Mouse (Mus musculus): ENCODE results near the gene Fyb. TPM values are rescaled to one million over a fixed set of nuclear protein-coding genes. Genes with fewer than 3 reads are reported as not detected.

Gene Fyb
- polyA plus RNA-seq, 1 experiment = 5.7 TPM

GRCm38 (mm10) chr15:6612835-6613234, 90.2 kb downstream of the Fyb start:
- Histone ChIP-seq H3K4me1 (ENCODE audit: control insufficient read depth, insufficient read depth, low read length) (no peaks in the 10 kb centered on the region), H3K27ac (ENCODE audit: insufficient read depth, low read length) (no peak overlapping the region), H3K4me3 (ENCODE audit: insufficient read depth, low read length) (no peak overlapping the region)
- no peak for TF ChIP-seq CTCF (IDR thresholded peaks at IDR 0.05; ENCODE audit: borderline replicate concordance, insufficient read depth, low read length)
- no peak for TF ChIP-seq POLR2A (IDR thresholded peaks at IDR 0.05; ENCODE audit: low read depth, low read length)

GRCm38 (mm10) chr15:6616382-6617149, 93.9 kb downstream of the Fyb start:
- Histone ChIP-seq H3K27ac (ENCODE audit: insufficient read depth, low read length) (no peak overlapping the region), H3K4me1 (ENCODE audit: control insufficient read depth, insufficient read depth, low read length) (no peaks in the 10 kb centered on the region), H3K4me3 (ENCODE audit: insufficient read depth, low read length) (no peak overlapping the region)
- TF ChIP-seq CTCF (IDR thresholded peaks at IDR 0.05; ENCODE audit: borderline replicate concordance, insufficient read depth, low read length) (no peak), POLR2A (IDR thresholded peaks at IDR 0.05; ENCODE audit: low read depth, low read length) (no peak)

- Histone ChIP-seq H3K4me1 (ENCODE audit: control insufficient read depth, insufficient read depth, low read length) (peaks cover 3% of the 10 kb centered on the region; the same call in 1 of the 2 replicates), H3K27ac (ENCODE audit: insufficient read depth, low read length) (no peak overlapping the region), H3K4me3 (ENCODE audit: insufficient read depth, low read length) (no peak overlapping the region)
- no peak for TF ChIP-seq POLR2A (IDR thresholded peaks at IDR 0.05; ENCODE audit: low read depth, low read length)
Measured at GRCm38 (mm10) chr15:6619558-6620316, 97.1 kb downstream of the Fyb start.

- Histone ChIP-seq H3K4me1 (ENCODE audit: control insufficient read depth, insufficient read depth, low read length) (peaks cover 3% of the 10 kb centered on the region; the same call in 1 of the 2 replicates), H3K4me3 (ENCODE audit: insufficient read depth, low read length) (no peak overlapping the region), H3K27ac (ENCODE audit: insufficient read depth, low read length) (peak overlapping the region; percentile 55)
- TF ChIP-seq CTCF (IDR thresholded peaks at IDR 0.05; ENCODE audit: borderline replicate concordance, insufficient read depth, low read length) (peak; percentile 43; the same call in 1 of the 2 replicates), POLR2A (IDR thresholded peaks at IDR 0.05; ENCODE audit: low read depth, low read length) (no peak)
Measured at GRCm38 (mm10) chr15:6622512-6622911, 99.9 kb downstream of the Fyb start.

GRCm38 (mm10) chr15:6623529-6624228, 101.0 kb downstream of the Fyb start:
- H3K4me1 ChIP-seq (ENCODE audit: control insufficient read depth, insufficient read depth, low read length) = peaks cover 3% of the 10 kb centered on the region; the same call in 1 of the 2 replicates
- H3K27ac ChIP-seq (ENCODE audit: insufficient read depth, low read length) = no peak overlapping the region
- TF ChIP-seq POLR2A (IDR thresholded peaks at IDR 0.05; ENCODE audit: low read depth, low read length) (no peak), CTCF (IDR thresholded peaks at IDR 0.05; ENCODE audit: borderline replicate concordance, insufficient read depth, low read length) (no peak)
- no peak overlapping the region for H3K4me3 ChIP-seq (ENCODE audit: insufficient read depth, low read length)

- Histone ChIP-seq H3K4me3 (ENCODE audit: insufficient read depth, low read length) (no peak overlapping the region), H3K4me1 (ENCODE audit: control insufficient read depth, insufficient read depth, low read length) (peaks cover 3% of the 10 kb centered on the region; the same call in 1 of the 2 replicates), H3K27ac (ENCODE audit: insufficient read depth, low read length) (no peak overlapping the region)
- no peak for TF ChIP-seq CTCF (IDR thresholded peaks at IDR 0.05; ENCODE audit: borderline replicate concordance, insufficient read depth, low read length)
- TF ChIP-seq POLR2A (IDR thresholded peaks at IDR 0.05; ENCODE audit: low read depth, low read length) = no peak
Measured at GRCm38 (mm10) chr15:6624365-6625182, 101.9 kb downstream of the Fyb start.

- Histone ChIP-seq H3K4me3 (ENCODE audit: insufficient read depth, low read length) (no peak overlapping the region), H3K4me1 (ENCODE audit: control insufficient read depth, insufficient read depth, low read length) (peaks cover 3% of the 10 kb centered on the region; the same call in 1 of the 2 replicates), H3K27ac (ENCODE audit: insufficient read depth, low read length) (peak overlapping the region; percentile 69; the same call in 1 of the 2 replicates)
- TF ChIP-seq CTCF (IDR thresholded peaks at IDR 0.05; ENCODE audit: borderline replicate concordance, insufficient read depth, low read length) (no peak), POLR2A (IDR thresholded peaks at IDR 0.05; ENCODE audit: low read depth, low read length) (no peak; the same call in 1 of the 2 replicates)
Measured at GRCm38 (mm10) chr15:6625607-6626033, 103.0 kb downstream of the Fyb start.

- TF ChIP-seq CTCF (IDR thresholded peaks at IDR 0.05; ENCODE audit: borderline replicate concordance, insufficient read depth, low read length) (no peak), POLR2A (IDR thresholded peaks at IDR 0.05; ENCODE audit: low read depth, low read length) (no peak)
- peak overlapping the region; percentile 69 for H3K27ac ChIP-seq (ENCODE audit: insufficient read depth, low read length)
- no peak overlapping the region for H3K4me3 ChIP-seq (ENCODE audit: insufficient read depth, low read length)
- peaks cover 3% of the 10 kb centered on the region; the same call in 1 of the 2 replicates for H3K4me1 ChIP-seq (ENCODE audit: control insufficient read depth, insufficient read depth, low read length)
Measured at GRCm38 (mm10) chr15:6626123-6626522, 103.5 kb downstream of the Fyb start.

All from embryonic fibroblast, embryonic 13.5 days (primary cell).